ENCODE assay signal across 17 mouse cellular contexts in the genomic region with DNA sequence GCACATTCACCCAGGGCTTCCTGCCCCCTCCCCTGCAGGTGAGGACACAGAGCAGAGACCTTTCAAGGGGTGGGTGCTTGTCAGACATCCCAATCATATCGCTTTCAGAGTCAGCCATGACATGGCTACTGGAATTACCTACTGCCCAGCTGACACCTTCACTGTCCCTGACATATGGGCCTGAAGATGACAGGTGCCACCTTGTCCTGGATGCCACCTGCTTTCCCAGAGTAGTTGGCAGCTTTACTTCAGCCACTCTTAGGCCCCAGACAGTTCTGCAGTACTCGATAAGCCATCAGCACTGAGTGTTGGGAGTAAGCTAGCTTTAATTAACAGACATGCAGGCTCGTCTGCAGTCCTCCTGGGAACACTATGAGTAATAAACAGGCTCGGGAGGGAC.
DNase-seq lines count a peak whose midpoint lies in the region; ATAC-seq and TF ChIP-seq lines count a peak whose summit lies in the region.
"Had no signal": no experiment of that assay in that cellular context is flagged by ENCODE, and none has a peak within 500 bp of the region (broad histone marks: within the 10 kb centered on the region; RNA-seq: fewer than 3 reads in every experiment).

No protein-coding gene starts in this region.

- H3K79me2 ChIP-seq in heart, adult 2 months (replicated peaks; ENCODE audit: control insufficient read depth, insufficient read depth, low read length), result no peaks in the 10 kb centered on the region

- H3K9ac ChIP-seq in heart, adult 2 months (ENCODE audit: low read depth, low read length), result no peak overlapping the region
- H3K9ac ChIP-seq in forebrain, embryonic 11.5 days (ENCODE audit: low read length), result no peak overlapping the region
- H3K9ac ChIP-seq: embryonic facial prominence, embryonic 13.5 days; forebrain, embryonic 13.5 days; forebrain, postnatal 0 days; heart, embryonic 13.5 days; hindbrain, embryonic 15.5 days had no signal

- no peaks in the 10 kb centered on the region for H3K4me1 ChIP-seq in heart, adult 2 months (ENCODE audit: control insufficient read depth, insufficient read depth, low read length)
- peaks cover 5% of the 10 kb centered on the region; the same call in 1 of the 2 replicates for H3K4me1 ChIP-seq in forebrain, embryonic 11.5 days (replicated peaks; ENCODE audit: control insufficient read depth, insufficient read depth, low read length)
- H3K4me1 ChIP-seq: heart, embryonic 13.5 days had no signal

- H3K36me3 ChIP-seq in heart, adult 2 months (ENCODE audit: control insufficient read depth, insufficient read depth, low read length), result no peaks in the 10 kb centered on the region
- H3K36me3 ChIP-seq in forebrain, embryonic 11.5 days (ENCODE audit: control insufficient read depth, insufficient read depth, low read length), result no peaks in the 10 kb centered on the region
- H3K36me3 ChIP-seq: embryonic facial prominence, embryonic 13.5 days; heart, embryonic 13.5 days; hindbrain, embryonic 15.5 days had no signal

- no peak for TF ChIP-seq EP300 in heart, adult 2 months (IDR thresholded peaks at IDR 0.05; ENCODE audit: insufficient read depth, low read depth, low read length)

- no peak overlapping the region for H3K4me2 ChIP-seq in forebrain, embryonic 11.5 days (ENCODE audit: low read depth, low read length, severe bottlenecking)
- H3K4me2 ChIP-seq: embryonic facial prominence, embryonic 13.5 days; forebrain, embryonic 13.5 days; heart, embryonic 13.5 days; hindbrain, embryonic 15.5 days had no signal

- no peak for TF ChIP-seq POLR2A in heart, adult 2 months (IDR thresholded peaks at IDR 0.05; ENCODE audit: insufficient read depth, low read depth, low read length)

- H3K27ac ChIP-seq in heart, adult 2 months, result no peak overlapping the region
- H3K27ac ChIP-seq in forebrain, embryonic 11.5 days (ENCODE audit: low read depth, low read length), result no peak overlapping the region
- H3K27ac ChIP-seq: embryonic facial prominence, embryonic 13.5 days; forebrain, embryonic 13.5 days; heart, embryonic 13.5 days; hindbrain, embryonic 15.5 days had no signal

- WGBS in heart, adult 2 months, result 90% methylated on average over 4 of the region's 4 CpGs
- WGBS in forebrain, embryonic 11.5 days, result 90% methylated on average over 4 of the region's 4 CpGs

- no peak for ATAC-seq in forebrain, embryonic 11.5 days (replicated peaks; ENCODE audit: low FRiP score)
- ATAC-seq: forebrain, embryonic 13.5 days; forebrain, postnatal 0 days; intestine, embryonic 16.5 days had no signal

- H3K4me3 ChIP-seq in heart, adult 2 months, result no peak overlapping the region
- H3K4me3 ChIP-seq in forebrain, embryonic 11.5 days (ENCODE audit: low read depth, low read length), result no peak overlapping the region
- H3K4me3 ChIP-seq: embryonic facial prominence, embryonic 13.5 days; forebrain, embryonic 13.5 days; heart, embryonic 13.5 days; hindbrain, embryonic 15.5 days had no signal

- DNase-seq in heart, adult 11 months, result peak; percentile 21
- DNase-seq in heart, adult 2 months, result no peak
- peak; percentile 36 to 43 for DNase-seq in cerebellum, adult 18-20 months
- peak; percentile 34 for DNase-seq in cerebellum, adult 8-10 months
- peak; percentile 42 to 47 for DNase-seq in cerebellum, postnatal 36 days
- DNase-seq in Muller cell, postnatal 12 days (ENCODE audit: inconsistent ontology term), result no peak
- DNase-seq in forebrain, embryonic 11.5 days (ENCODE audit: low spot score), result no peak
- DNase-seq: adrenal gland, postnatal 10 days; forebrain, postnatal 0 days; gastrocnemius, postnatal 14 days; heart, postnatal 36 days; kidney, adult 2 months had no signal

- no peaks in the 10 kb centered on the region for H3K9me3 ChIP-seq in forebrain, embryonic 11.5 days (ENCODE audit: control insufficient read depth, low read length)
- H3K9me3 ChIP-seq: embryonic facial prominence, embryonic 13.5 days; forebrain, embryonic 13.5 days; heart, embryonic 13.5 days; hindbrain, embryonic 15.5 days had no signal

- no peak for TF ChIP-seq CTCF in heart, adult 2 months (IDR thresholded peaks at IDR 0.05)

- intact Hi-C loops in heart, adult 2 months (cut with DNase I), result no loop called here

- H3K27me3 ChIP-seq in heart, adult 2 months (ENCODE audit: control insufficient read depth, insufficient read depth, low read length), result no peaks in the 10 kb centered on the region
- H3K27me3 ChIP-seq in forebrain, embryonic 11.5 days (ENCODE audit: control insufficient read depth, insufficient read depth, low read length), result no peaks in the 10 kb centered on the region
- H3K27me3 ChIP-seq: embryonic facial prominence, embryonic 13.5 days; forebrain, embryonic 13.5 days; heart, embryonic 13.5 days; hindbrain, embryonic 15.5 days had no signal

Comparison
In these comparisons a context has a peak if more than half of its experiments do, and no peak if none do; other contexts are left out.
1. DNase-seq: peak in heart, adult 11 months (single experiment), cerebellum, adult 18-20 months (2 of 2), cerebellum, adult 8-10 months (single experiment) and cerebellum, postnatal 36 days (2 of 2); none in heart, adult 2 months (0 of 2), Muller cell, postnatal 12 days (single experiment) and forebrain, embryonic 11.5 days (single experiment).